Mouse (Mus musculus): Measurements from ENCODE around the gene Sox30.

DNA sequence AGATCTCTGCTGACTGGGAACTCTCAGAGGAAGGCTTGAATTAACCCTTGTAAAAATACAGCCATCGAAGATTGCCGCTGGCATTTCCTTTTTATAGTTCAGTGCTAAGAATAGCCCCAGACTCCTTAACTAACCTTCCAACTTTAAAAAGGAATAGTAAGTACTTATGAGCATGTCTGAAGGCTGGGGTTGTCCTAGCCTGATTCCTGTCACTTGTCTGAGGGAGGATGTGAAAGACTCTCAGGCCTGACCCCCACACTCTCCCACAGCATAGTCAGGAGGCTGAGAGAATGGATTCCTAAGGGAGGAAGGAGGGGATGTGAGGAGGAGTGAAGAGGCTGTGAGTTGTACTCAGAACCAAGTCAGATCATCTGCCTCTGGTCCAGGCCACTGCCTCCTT is 49.4 kb downstream of the Sox30 start:
- TF ChIP-seq POLR2A (IDR thresholded peaks at IDR 0.05; ENCODE audit: borderline replicate concordance, low read depth, low read length), result no peak
- TF ChIP-seq CTCF (IDR thresholded peaks at IDR 0.05; ENCODE audit: low read depth, low read length), result no peak

All from bone marrow macrophage, adult 2 months (primary cell).